Mouse (Mus musculus): Measurements from ENCODE around the gene Xrcc1. TPM values are rescaled to one million over a fixed set of nuclear protein-coding genes. Genes with fewer than 3 reads are reported as not detected.
A peak's percentile ranks its signal among the peaks of the same experiment; 100 is the strongest.
"Not testable (repeated sequence)": the region's sequence is repeated elsewhere in the genome, so short reads cannot be mapped to it uniquely, and the experiment has no call there.

Gene Xrcc1
- polyA plus RNA-seq, 1 experiment from 2014 or later, result 41.1 TPM

- Histone ChIP-seq H3K4me2 (peak overlapping the region; percentile 95), H3K27me3 (peaks cover 46% of the 10 kb centered on the region), H3K4me1 (replicated peaks) (peaks cover 40% of the 10 kb centered on the region), H3K9me3 (replicated peaks) (no peaks in the 10 kb centered on the region), H3K27ac (replicated peaks) (peak overlapping the region; percentile 76), H3K9ac (peak overlapping the region; percentile 72), H3K36me3 (replicated peaks) (no peaks in the 10 kb centered on the region), H3K4me3 (replicated peaks) (peak overlapping the region; percentile 68)
- whole genome bisulfite sequencing (ENCODE audit: insufficient replicate concordance), result under 1% methylated on average over 20 of the region's 20 CpGs
- ATAC-seq (ENCODE audit: insufficient read depth), result peak; percentile 20
Measured at GRCm38 (mm10) chr7:24507726-24508114, 38.4 kb upstream of the Xrcc1 start.

- Histone ChIP-seq H3K36me3 (replicated peaks) (no peaks in the 10 kb centered on the region), H3K4me2 (no peak within 1 kb of the TSS), H3K9ac (no peak within 1 kb of the TSS), H3K4me3 (replicated peaks) (no peak within 1 kb of the TSS), H3K27me3 (no peaks in the 10 kb centered on the region), H3K27ac (replicated peaks) (no peak within 1 kb of the TSS), H3K4me1 (replicated peaks) (peaks cover 9% of the 10 kb centered on the region), H3K9me3 (replicated peaks) (no peaks in the 10 kb centered on the region)
- no peak for ATAC-seq (ENCODE audit: insufficient read depth)
- 77% methylated on average over 7 of the region's 7 CpGs for WGBS (ENCODE audit: insufficient replicate concordance)
Measured at GRCm38 (mm10) chr7:24512355-24512754, 33.7 kb upstream of the Xrcc1 start, which contains the start of gene AC161166.1. TSS of gene AC161166.1 (minus strand) at chr7:24512455.

GRCm38 (mm10) chr7:24516319-24516718, 29.8 kb upstream of the Xrcc1 start:
- ATAC-seq (ENCODE audit: insufficient read depth); H3K27me3 ChIP-seq; H3K36me3 ChIP-seq (replicated peaks); H3K4me2 ChIP-seq; H3K4me1 ChIP-seq (replicated peaks); H3K27ac ChIP-seq (replicated peaks); H3K9ac ChIP-seq; H3K9me3 ChIP-seq (replicated peaks); H3K4me3 ChIP-seq (replicated peaks): not testable (repeated sequence)
- 57% methylated on average over 8 of the region's 8 CpGs for WGBS (ENCODE audit: insufficient replicate concordance)

- H3K4me1 ChIP-seq (replicated peaks), result no peaks in the 10 kb centered on the region
- no peak overlapping the region for H3K4me3 ChIP-seq (replicated peaks)
- 54% methylated on average over 5 of the region's 5 CpGs for WGBS (ENCODE audit: insufficient replicate concordance)
- H3K27me3 ChIP-seq, result no peaks in the 10 kb centered on the region
- no peak overlapping the region for H3K9ac ChIP-seq
- H3K36me3 ChIP-seq (replicated peaks), result no peaks in the 10 kb centered on the region
- no peaks in the 10 kb centered on the region for H3K9me3 ChIP-seq (replicated peaks)
- no peak for ATAC-seq (ENCODE audit: insufficient read depth)
- no peak overlapping the region for H3K4me2 ChIP-seq
- H3K27ac ChIP-seq (replicated peaks), result no peak overlapping the region
Measured at GRCm38 (mm10) chr7:24517077-24517476, 29.0 kb upstream of the Xrcc1 start.

- H3K27me3 ChIP-seq, result no peaks in the 10 kb centered on the region
- no peak overlapping the region for H3K27ac ChIP-seq (replicated peaks)
- no peak for ATAC-seq (ENCODE audit: insufficient read depth)
- 74% methylated on average over 6 of the region's 6 CpGs for WGBS (ENCODE audit: insufficient replicate concordance)
- H3K9me3 ChIP-seq (replicated peaks), result no peaks in the 10 kb centered on the region
- no peak overlapping the region for H3K4me2 ChIP-seq
- H3K9ac ChIP-seq, result no peak overlapping the region
- no peak overlapping the region for H3K4me3 ChIP-seq (replicated peaks)
- H3K4me1 ChIP-seq (replicated peaks), result no peaks in the 10 kb centered on the region
- H3K36me3 ChIP-seq (replicated peaks), result no peaks in the 10 kb centered on the region
Measured at GRCm38 (mm10) chr7:24517654-24518053, 28.4 kb upstream of the Xrcc1 start.

GRCm38 (mm10) chr7:24519130-24519529, 27.0 kb upstream of the Xrcc1 start:
- H3K9me3 ChIP-seq (replicated peaks), result no peaks in the 10 kb centered on the region
- no peak overlapping the region for H3K9ac ChIP-seq
- no peaks in the 10 kb centered on the region for H3K36me3 ChIP-seq (replicated peaks)
- no peak overlapping the region for H3K4me3 ChIP-seq (replicated peaks)
- H3K4me2 ChIP-seq, result no peak overlapping the region
- H3K4me1 ChIP-seq (replicated peaks), result no peaks in the 10 kb centered on the region
- no peak for ATAC-seq (ENCODE audit: insufficient read depth)
- 50% methylated on average over 3 of the region's 3 CpGs for WGBS (ENCODE audit: insufficient replicate concordance)
- no peak overlapping the region for H3K27ac ChIP-seq (replicated peaks)
- no peaks in the 10 kb centered on the region for H3K27me3 ChIP-seq

GRCm38 (mm10) chr7:24520054-24520453, 26.0 kb upstream of the Xrcc1 start:
- not testable (repeated sequence) for H3K36me3 ChIP-seq (replicated peaks); H3K27ac ChIP-seq (replicated peaks); ATAC-seq (ENCODE audit: insufficient read depth); H3K27me3 ChIP-seq; H3K4me2 ChIP-seq; H3K4me3 ChIP-seq (replicated peaks); H3K9ac ChIP-seq; H3K9me3 ChIP-seq (replicated peaks); H3K4me1 ChIP-seq (replicated peaks)
- whole genome bisulfite sequencing (ENCODE audit: insufficient replicate concordance), result 75% methylated on average over 10 of the region's 10 CpGs

GRCm38 (mm10) chr7:24522805-24523204, 23.3 kb upstream of the Xrcc1 start:
- no peak for ATAC-seq (ENCODE audit: insufficient read depth)
- H3K4me1 ChIP-seq (replicated peaks), result no peaks in the 10 kb centered on the region
- H3K27me3 ChIP-seq, result no peaks in the 10 kb centered on the region
- no peak overlapping the region for H3K27ac ChIP-seq (replicated peaks)
- H3K9me3 ChIP-seq (replicated peaks), result no peaks in the 10 kb centered on the region
- no peak overlapping the region for H3K4me3 ChIP-seq (replicated peaks)
- H3K4me2 ChIP-seq, result no peak overlapping the region
- H3K9ac ChIP-seq, result no peak overlapping the region
- 43% methylated on average over 5 of the region's 5 CpGs for WGBS (ENCODE audit: insufficient replicate concordance)
- H3K36me3 ChIP-seq (replicated peaks), result no peaks in the 10 kb centered on the region

- no peaks in the 10 kb centered on the region for H3K27me3 ChIP-seq
- no peak overlapping the region for H3K4me2 ChIP-seq
- 67% methylated on average over 6 of the region's 6 CpGs for WGBS (ENCODE audit: insufficient replicate concordance)
- H3K27ac ChIP-seq (replicated peaks), result no peak overlapping the region
- H3K9me3 ChIP-seq (replicated peaks), result no peaks in the 10 kb centered on the region
- no peak for ATAC-seq (ENCODE audit: insufficient read depth)
- no peaks in the 10 kb centered on the region for H3K4me1 ChIP-seq (replicated peaks)
- no peak overlapping the region for H3K4me3 ChIP-seq (replicated peaks)
- H3K36me3 ChIP-seq (replicated peaks), result no peaks in the 10 kb centered on the region
- H3K9ac ChIP-seq, result no peak overlapping the region
Measured at GRCm38 (mm10) chr7:24523723-24524122, 22.4 kb upstream of the Xrcc1 start.

- no peaks in the 10 kb centered on the region for H3K27me3 ChIP-seq
- H3K4me1 ChIP-seq (replicated peaks), result peaks cover 11% of the 10 kb centered on the region
- H3K4me2 ChIP-seq, result no peak overlapping the region
- no peak for ATAC-seq (ENCODE audit: insufficient read depth)
- H3K36me3 ChIP-seq (replicated peaks), result no peaks in the 10 kb centered on the region
- no peaks in the 10 kb centered on the region for H3K9me3 ChIP-seq (replicated peaks)
- H3K27ac ChIP-seq (replicated peaks), result no peak overlapping the region
- WGBS (ENCODE audit: insufficient replicate concordance), result 61% methylated on average over 6 of the region's 6 CpGs
- no peak overlapping the region for H3K4me3 ChIP-seq (replicated peaks)
- H3K9ac ChIP-seq, result no peak overlapping the region
Measured at GRCm38 (mm10) chr7:24524978-24525377, 21.1 kb upstream of the Xrcc1 start.

- Histone ChIP-seq H3K4me3 (replicated peaks) (no peak overlapping the region), H3K27me3 (no peaks in the 10 kb centered on the region), H3K9me3 (replicated peaks) (no peaks in the 10 kb centered on the region), H3K4me1 (replicated peaks) (peaks cover 16% of the 10 kb centered on the region), H3K4me2 (no peak overlapping the region), H3K36me3 (replicated peaks) (no peaks in the 10 kb centered on the region), H3K9ac (no peak overlapping the region), H3K27ac (replicated peaks) (no peak overlapping the region)
- WGBS (ENCODE audit: insufficient replicate concordance), result 70% methylated on average over 12 of the region's 12 CpGs
- ATAC-seq (ENCODE audit: insufficient read depth), result no peak
Measured at GRCm38 (mm10) chr7:24525686-24526420, 20.2 kb upstream of the Xrcc1 start.

- Histone ChIP-seq H3K4me1 (replicated peaks) (peaks cover 28% of the 10 kb centered on the region), H3K27me3 (no peaks in the 10 kb centered on the region), H3K27ac (replicated peaks) (no peak overlapping the region), H3K36me3 (replicated peaks) (peaks cover 10% of the 10 kb centered on the region), H3K4me2 (peak overlapping the region; percentile 97; the same call in 1 of the 2 replicates), H3K9ac (no peak overlapping the region), H3K9me3 (replicated peaks) (no peaks in the 10 kb centered on the region), H3K4me3 (replicated peaks) (no peak overlapping the region)
- ATAC-seq (ENCODE audit: insufficient read depth), result no peak
- 74% methylated on average over 11 of the region's 11 CpGs for WGBS (ENCODE audit: insufficient replicate concordance)
Measured at GRCm38 (mm10) chr7:24528861-24529260, 17.2 kb upstream of the Xrcc1 start.
